Mouse (Mus musculus) inflammation-experienced regulatory T-cells, adult 16 weeks (primary cell): ENCODE results near the gene Tns4. TPM values are rescaled to one million over a fixed set of nuclear protein-coding genes. Genes with fewer than 3 reads are reported as not detected.

Experiments
- polyA plus RNA-seq: library from polyadenylated mRNA; unstranded; fragments of 100-300 nt; shearing (Covaris generic); gene quantifications from one replicate; pipeline ENCODE4 v1.2.1, GENCODE M21; 2017

Tns4 gene
- polyA plus RNA-seq = not detected

DNA sequence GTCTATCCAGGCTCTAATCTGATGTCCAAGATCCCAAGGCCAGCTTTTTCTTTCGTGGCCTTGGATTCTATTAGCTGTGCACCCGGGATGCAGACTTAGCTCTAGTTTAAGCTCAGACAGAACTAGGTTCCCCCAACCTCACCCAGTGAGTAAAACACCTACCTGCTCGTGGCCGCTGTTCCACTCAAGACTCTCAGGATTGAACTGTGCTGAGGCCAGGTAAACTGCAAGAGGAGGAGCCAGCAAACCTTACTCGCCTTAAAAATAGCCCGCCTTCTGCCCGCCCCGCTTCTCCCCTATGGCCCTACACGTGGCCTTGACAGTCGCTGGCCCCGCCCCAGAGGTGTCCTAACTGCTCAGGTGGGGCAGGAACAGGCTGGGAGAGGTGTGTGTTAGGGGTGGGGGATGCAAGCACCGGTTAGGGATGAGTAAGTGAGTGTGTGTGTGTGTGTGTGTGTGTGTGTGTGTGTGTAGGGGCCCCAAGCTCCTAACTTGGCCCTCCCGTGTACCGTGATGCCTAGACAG lies at the start of gene Tns4:
Gene Tns4 (minus strand): TSS at position 230 of the 525 bp plus-strand sequence.

DNA sequence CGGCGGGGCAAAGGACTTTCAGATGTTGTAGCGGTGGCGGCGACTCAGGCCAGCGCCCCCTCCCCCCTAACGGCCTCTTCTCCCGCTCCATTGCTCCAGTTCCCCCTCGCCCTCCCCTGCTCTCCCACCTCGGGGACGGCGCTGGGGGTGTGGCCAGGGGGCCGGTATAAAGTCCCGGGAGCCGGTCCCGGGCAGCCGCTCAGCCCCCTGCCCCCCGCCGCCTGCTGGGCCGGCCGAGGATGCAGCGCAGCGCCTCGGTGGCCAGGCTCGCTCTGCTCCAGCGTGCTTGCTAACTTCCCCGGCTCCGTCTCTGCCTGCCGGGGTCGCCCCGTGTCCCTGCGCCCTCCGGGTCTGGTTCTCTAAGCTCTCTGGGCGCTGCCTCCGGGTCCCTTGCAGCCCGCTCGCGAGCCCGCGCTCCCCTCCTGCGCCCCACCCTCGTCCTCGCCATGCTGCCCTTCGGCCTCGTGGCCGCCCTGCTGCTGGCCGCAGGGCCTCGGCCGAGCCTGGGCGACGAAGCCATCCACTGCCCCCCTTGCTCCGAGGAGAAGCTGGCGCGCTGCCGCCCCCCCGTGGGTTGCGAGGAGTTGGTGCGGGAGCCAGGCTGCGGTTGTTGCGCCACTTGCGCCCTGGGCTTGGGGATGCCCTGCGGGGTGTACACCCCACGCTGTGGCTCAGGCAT lies 47.9 kb downstream of the Tns4 start, which contains the start of gene Igfbp4:
Gene Igfbp4 (plus strand): TSS at position 194 of the 679 bp plus-strand sequence.

DNA sequence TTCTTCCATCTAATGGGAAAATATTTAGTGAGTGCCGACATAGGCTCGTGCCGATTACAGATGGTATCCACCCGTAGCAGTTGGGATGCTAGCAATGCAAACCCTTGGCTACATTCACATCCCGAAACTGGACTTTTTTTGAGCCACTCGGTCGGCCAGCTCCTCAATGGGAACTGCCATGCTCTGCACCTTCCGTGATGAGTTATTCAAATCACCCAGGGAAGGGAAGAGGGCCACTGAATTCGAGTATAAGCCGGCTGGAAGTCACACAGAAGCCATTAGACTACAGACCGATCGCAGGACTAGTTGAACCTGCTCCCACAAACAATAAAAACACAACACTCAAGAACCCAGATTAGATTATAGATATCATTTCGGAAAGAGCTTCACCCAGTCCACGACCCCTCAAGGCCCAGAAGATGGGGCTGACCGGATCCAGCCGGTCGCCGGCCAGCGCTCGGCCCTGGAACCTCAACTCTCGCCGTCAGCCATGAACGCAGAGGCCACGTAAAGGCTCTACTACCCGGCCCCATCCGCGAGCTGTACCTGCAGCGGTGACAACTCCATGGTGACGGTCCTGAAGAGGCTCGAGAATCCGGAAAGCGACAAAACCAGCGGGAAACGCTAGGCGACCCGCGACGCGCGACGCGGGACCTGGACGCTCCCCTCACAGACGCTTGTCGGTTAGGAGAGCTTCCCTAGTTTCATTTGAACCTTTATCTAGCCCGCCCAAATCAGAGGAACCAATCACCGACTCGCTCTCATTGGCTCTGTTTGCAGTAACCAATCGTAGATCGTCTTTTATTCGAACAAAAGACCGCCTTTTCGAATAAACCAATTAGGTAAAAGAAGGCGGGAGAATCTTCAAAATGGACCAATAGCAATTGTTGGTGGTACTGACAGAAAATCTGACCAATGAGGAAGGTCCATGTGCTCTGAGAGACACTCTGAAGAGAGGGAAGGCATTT lies 65.3 kb downstream of the Tns4 start, which contains the start of gene Top2a:
Gene Top2a (minus strand): TSS at position 690 of the 968 bp plus-strand sequence.

Other genes with a start within 250 kb of the Tns4 start
- 4.1 TPM for gene Wipf2, start 225.7 kb downstream of the Tns4 start, polyA plus RNA-seq
- gene Cdc6, start 181.5 kb downstream of the Tns4 start, polyA plus RNA-seq = 6.9 TPM
- gene Rara, start 161.5 kb downstream of the Tns4 start, polyA plus RNA-seq = 45.5 TPM
- not detected for gene Gjd3, start 106.3 kb downstream of the Tns4 start, polyA plus RNA-seq
- 29.5 TPM for gene Top2a, start 65.1 kb downstream of the Tns4 start, polyA plus RNA-seq
- 34.6 TPM for gene Igfbp4, start 48.1 kb downstream of the Tns4 start, polyA plus RNA-seq
- gene Ccr7, start 65.8 kb upstream of the Tns4 start, polyA plus RNA-seq = 398 TPM
- 225 TPM for gene Smarce1, start 141.7 kb upstream of the Tns4 start, polyA plus RNA-seq
- 2.2 TPM for gene Krt222, start 154.8 kb upstream of the Tns4 start, polyA plus RNA-seq
- not detected for gene Krt24, start 196.0 kb upstream of the Tns4 start, polyA plus RNA-seq
- gene Krt25, start 233.6 kb upstream of the Tns4 start, polyA plus RNA-seq = not detected
- gene Krt26, start 248.7 kb upstream of the Tns4 start, polyA plus RNA-seq = not detected